Mouse (Mus musculus) myocyte (in vitro differentiated cells): ENCODE measurements around the gene Gm6993. TPM values are rescaled to one million over a fixed set of nuclear protein-coding genes. Genes with fewer than 3 reads are reported as not detected.

ENCODE experiments used
- H3K27me3 ChIP-seq: one replicate; pipeline ENCODE4 v1.6.1; 2011; ENCODE audit not compliant: control insufficient read depth, insufficient read depth, insufficient read length
- H3K36me3 ChIP-seq: one replicate; pipeline ENCODE4 v1.6.1; 2011; ENCODE audit not compliant: control insufficient read depth, insufficient read depth
- H3K4me2 ChIP-seq: one replicate; pipeline ENCODE4 v1.6.1; 2011; ENCODE audit warnings: low read depth, control low read depth
- H3K4me3 ChIP-seq: one replicate; pipeline ENCODE4 v1.5.1; 2011; ENCODE audit warnings: mild to moderate bottlenecking, control low read depth, moderate library complexity
- H3K79me2 ChIP-seq: one replicate; pipeline ENCODE4 v1.6.1; 2011; ENCODE audit not compliant: control insufficient read depth, insufficient read depth
- H3ac ChIP-seq: one replicate; pipeline ENCODE4 v1.6.1; 2011; ENCODE audit not compliant: control insufficient read depth, insufficient read length
- CEBPB ChIP-seq: IDR thresholded peaks from 2 replicates; pipeline ENCODE4 v1.6.1; 2011; ENCODE audit warnings: mild to moderate bottlenecking, moderate library complexity; ENCODE audit not compliant: poor library complexity, insufficient read depth, severe bottlenecking
- E2F4 ChIP-seq: IDR thresholded peaks from one replicate; pipeline ENCODE4 v1.6.1; 2011; ENCODE audit warnings: mild to moderate bottlenecking, control low read depth, moderate library complexity; ENCODE audit not compliant: insufficient read depth
- MAX ChIP-seq: IDR thresholded peaks from one replicate; pipeline ENCODE4 v1.6.1; 2011; ENCODE audit warnings: low read depth, mild to moderate bottlenecking, control low read depth
- MYOD1 ChIP-seq, 3 experiments: IDR thresholded peaks; one replicate each; pipeline ENCODE4 v1.6.1; 2011; ENCODE audit warnings: control low read depth in 2 of 3, low read depth in 2 of 3, mild to moderate bottlenecking in 2 of 3, moderate library complexity in 1 of 3; ENCODE audit not compliant: insufficient read length in 2 of 3, control insufficient read depth in 1 of 3
- MYOG ChIP-seq, 3 experiments: IDR thresholded peaks; one replicate each; pipeline ENCODE4 v1.6.1; 2011; ENCODE audit warnings: control low read depth in 2 of 3, low read depth in 2 of 3, mild to moderate bottlenecking in 2 of 3; ENCODE audit not compliant: insufficient read length in 2 of 3, control insufficient read depth in 1 of 3, insufficient read depth in 1 of 3
- POLR2A ChIP-seq: IDR thresholded peaks from one replicate; pipeline ENCODE4 v1.6.1; 2011; ENCODE audit warnings: low read depth, mild to moderate bottlenecking, control low read depth, moderate library complexity; ENCODE audit not compliant: insufficient read length
- POLR2AphosphoS2 ChIP-seq: IDR thresholded peaks from one replicate; pipeline ENCODE4 v1.6.1; 2011; ENCODE audit warnings: low read depth, control low read depth; ENCODE audit not compliant: insufficient read length
- REST ChIP-seq: IDR thresholded peaks from one replicate; pipeline ENCODE4 v1.6.1; 2011; ENCODE audit warnings: mild to moderate bottlenecking, control low read depth, moderate library complexity; ENCODE audit not compliant: insufficient read depth, insufficient read length
- SRF ChIP-seq: IDR thresholded peaks from one replicate; pipeline ENCODE4 v1.6.1; 2011; ENCODE audit warnings: low read depth; ENCODE audit not compliant: control insufficient read depth, insufficient read length
- TCF12 ChIP-seq: IDR thresholded peaks from one replicate; pipeline ENCODE4 v1.6.1; 2011; ENCODE audit warnings: mild to moderate bottlenecking, control low read depth; ENCODE audit not compliant: poor library complexity, insufficient read depth, severe bottlenecking
- TCF3 ChIP-seq: IDR thresholded peaks from one replicate; pipeline ENCODE4 v1.6.1; 2011; ENCODE audit warnings: low read depth, control low read depth; ENCODE audit not compliant: insufficient read length
- USF1 ChIP-seq: IDR thresholded peaks from one replicate; pipeline ENCODE4 v1.6.1; 2011; ENCODE audit warnings: low read depth, mild to moderate bottlenecking, control low read depth, moderate library complexity
- polyA plus RNA-seq: library from polyadenylated mRNA; unstranded; fragments of >200 nt; fragmentation: generic; extraction: Trizol; gene quantifications from one replicate; pipeline ENCODE4 v1.2.1, GENCODE M21; 2012; ENCODE audit warnings: missing spikeins

Gene Gm6993
- polyA plus RNA-seq, 1 experiment = not detected

- Histone ChIP-seq H3K4me3 (no peak overlapping the region), H3K36me3 (no peaks in the 10 kb centered on the region), H3K4me2 (no peak overlapping the region), H3K27me3 (no peaks in the 10 kb centered on the region), H3ac (no peak overlapping the region), H3K79me2 (no peaks in the 10 kb centered on the region)
- no peak for TF ChIP-seq TCF3
- no peak for TF ChIP-seq E2F4
- peak; percentile 12 for TF ChIP-seq USF1
- no peak for TF ChIP-seq MAX
- TF ChIP-seq CEBPB = no peak
Observed at GRCm38 (mm10) chr12:31254978-31255377, 14.4 kb downstream of the Gm6993 start.

GRCm38 (mm10) chr12:31256121-31256903 is 15.7 kb downstream of the Gm6993 start:
- TF ChIP-seq E2F4 (no peak), TCF12 (no peak), POLR2A (no peak)
- no peak overlapping the region for H3K4me3 ChIP-seq
- no peaks in the 10 kb centered on the region for H3K79me2 ChIP-seq
- no peak overlapping the region for H3ac ChIP-seq
- no peaks in the 10 kb centered on the region for H3K27me3 ChIP-seq
- no peaks in the 10 kb centered on the region for H3K36me3 ChIP-seq
- H3K4me2 ChIP-seq = no peak overlapping the region

GRCm38 (mm10) chr12:31261882-31262281 is 21.3 kb downstream of the Gm6993 start:
- H3K79me2 ChIP-seq = peaks cover 15% of the 10 kb centered on the region
- no peaks in the 10 kb centered on the region for H3K36me3 ChIP-seq
- no peak overlapping the region for H3K4me3 ChIP-seq
- no peak for TF ChIP-seq REST
- TF ChIP-seq USF1 = no peak
- TF ChIP-seq E2F4 = no peak
- TF ChIP-seq POLR2A = no peak
- TF ChIP-seq SRF = no peak
- TF ChIP-seq TCF12 = no peak
- TF ChIP-seq POLR2AphosphoS2 = no peak
- no peak for TF ChIP-seq TCF3
- TF ChIP-seq MYOG (IDR thresholded peaks at IDR 0.05; ENCODE audit: control insufficient read depth in 1 of 3, insufficient read depth in 1 of 3, insufficient read length in 2 of 3, low read depth in 2 of 3) = no peak
- no peak for TF ChIP-seq CEBPB
- no peak for TF ChIP-seq MAX
- TF ChIP-seq MYOD1 (IDR thresholded peaks at IDR 0.05; ENCODE audit: control insufficient read depth in 1 of 3, insufficient read length in 2 of 3, low read depth in 2 of 3) = no peak
- no peaks in the 10 kb centered on the region for H3K27me3 ChIP-seq
- H3ac ChIP-seq = no peak overlapping the region
- no peak overlapping the region for H3K4me2 ChIP-seq

GRCm38 (mm10) chr12:31263921-31264320 is 23.4 kb downstream of the Gm6993 start:
- Histone ChIP-seq H3K27me3 (no peaks in the 10 kb centered on the region), H3K36me3 (no peaks in the 10 kb centered on the region), H3K4me3 (peak overlapping the region; percentile 85), H3ac (no peak overlapping the region), H3K79me2 (peaks cover 33% of the 10 kb centered on the region), H3K4me2 (no peak overlapping the region)
- TF ChIP-seq MAX = no peak
- TF ChIP-seq TCF12 = no peak
- no peak for TF ChIP-seq POLR2A
- no peak for TF ChIP-seq E2F4
- TF ChIP-seq MYOG (IDR thresholded peaks at IDR 0.05; ENCODE audit: control insufficient read depth in 1 of 3, insufficient read depth in 1 of 3, insufficient read length in 2 of 3, low read depth in 2 of 3) = no peak
- TF ChIP-seq SRF = no peak
- no peak for TF ChIP-seq MYOD1 (IDR thresholded peaks at IDR 0.05; ENCODE audit: control insufficient read depth in 1 of 3, insufficient read length in 2 of 3, low read depth in 2 of 3)
- TF ChIP-seq POLR2AphosphoS2 = no peak
- TF ChIP-seq REST = no peak
- TF ChIP-seq USF1 = no peak
- no peak for TF ChIP-seq TCF3
- no peak for TF ChIP-seq CEBPB

- TF ChIP-seq MYOD1 (IDR thresholded peaks at IDR 0.05; ENCODE audit: control insufficient read depth in 1 of 3, insufficient read length in 2 of 3, low read depth in 2 of 3) (peak in 1 of 3 experiments; percentile 6), POLR2A (peak; percentile 40), POLR2AphosphoS2 (no peak), TCF3 (no peak)
- Histone ChIP-seq H3K4me2 (peak within 1 kb of the TSS; percentile 82), H3K36me3 (peaks cover 7% of the 10 kb centered on the region), H3K79me2 (peaks cover 33% of the 10 kb centered on the region), H3ac (peak within 1 kb of the TSS; percentile 25), H3K27me3 (no peaks in the 10 kb centered on the region), H3K4me3 (peak within 1 kb of the TSS; percentile 85)
Observed at GRCm38 (mm10) chr12:31265005-31265721, 24.6 kb downstream of the Gm6993 start, which contains the start of gene Lamb1. Gene Lamb1 (plus strand): TSS chr12:31265234.
